Mouse (Mus musculus) G1E (cell line): ENCODE results near the gene Mapt.

Experiments used
- CTCF ChIP-seq: IDR thresholded peaks from 2 replicates; pipeline ENCODE4 v1.5.1; 2012; ENCODE audit warnings: low read depth, low read length, inconsistent platforms, mixed read lengths
- GATA1 ChIP-seq: IDR thresholded peaks from 2 replicates; pipeline ENCODE4 v1.6.1; 2012; ENCODE audit warnings: borderline replicate concordance, low read length, inconsistent platforms, mixed read lengths
- GATA2 ChIP-seq: IDR thresholded peaks from 2 replicates; pipeline ENCODE4 v1.6.1; 2012; ENCODE audit warnings: low read depth, low read length, inconsistent platforms, borderline replicate concordance
- POLR2AphosphoS5 ChIP-seq: IDR thresholded peaks from 2 replicates; pipeline ENCODE4 v1.6.1; 2012; ENCODE audit warnings: low read depth, low read length, inconsistent platforms; ENCODE audit not compliant: insufficient replicate concordance
- TAL1 ChIP-seq: conservative IDR thresholded peaks from 2 replicates; pipeline ENCODE4 v1.6.1; 2012; ENCODE audit warnings: low read depth, low read length, inconsistent platforms, mixed read lengths

GRCm38 (mm10) chr11:104265669-104266068, 34.5 kb downstream of the Mapt start:
- TF ChIP-seq CTCF (no peak), GATA1 (no peak), POLR2AphosphoS5 (no peak), TAL1 (no peak), GATA2 (no peak)
